Mouse (Mus musculus) midbrain, embryonic 11.5 days (tissue): ENCODE measurements around the gene Osbpl11. TPM values are rescaled to one million over a fixed set of nuclear protein-coding genes. Genes with fewer than 3 reads are reported as not detected.

Experiments used
- ATAC-seq: fragments of 200-750 bp; cut with Nextera tagmentation; 2 replicates; pipeline ENCODE4 v1.8.0; 2017; ENCODE audit warnings: moderate TSS enrichment, moderate library complexity; ENCODE audit not compliant: low FRiP score
- DNase-seq: peaks from one replicate; pipeline ENCODE4 v3.0.0; 2015; ENCODE audit warnings: low spot score; ENCODE audit errors: missing footprints
- H3K27ac ChIP-seq: fragments of 300-500 bp; sonication (generic); 2 replicates; pipeline ENCODE4 v1.5.1; 2014; ENCODE audit warnings: low read depth, low read length
- H3K27me3 ChIP-seq: fragments of 300-500 bp; sonication (generic); 2 replicates; pipeline ENCODE4 v1.6.1; 2014; ENCODE audit warnings: mild to moderate bottlenecking, low read length, moderate library complexity, mixed read lengths; ENCODE audit not compliant: control insufficient read depth, insufficient read depth
- H3K36me3 ChIP-seq: fragments of 300-500 bp; sonication (generic); 2 replicates; pipeline ENCODE4 v1.6.1; 2014; ENCODE audit warnings: mild to moderate bottlenecking, low read length, moderate library complexity, mixed read lengths; ENCODE audit not compliant: control insufficient read depth, insufficient read depth
- H3K4me1 ChIP-seq: fragments of 300-500 bp; sonication (generic); 2 replicates; pipeline ENCODE4 v1.6.1; 2014; ENCODE audit warnings: low read length; ENCODE audit not compliant: control insufficient read depth, insufficient read depth
- H3K4me2 ChIP-seq: fragments of 300-500 bp; sonication (generic); 2 replicates; pipeline ENCODE4 v1.6.1; 2014; ENCODE audit warnings: mild to moderate bottlenecking, moderate library complexity
- H3K4me3 ChIP-seq: fragments of 300-500 bp; sonication (generic); 2 replicates; pipeline ENCODE4 v1.5.1; 2014; ENCODE audit warnings: low read depth, low read length
- H3K9ac ChIP-seq: fragments of 300-500 bp; sonication (generic); 2 replicates; pipeline ENCODE4 v1.6.1; 2014; ENCODE audit warnings: low read length
- H3K9me3 ChIP-seq: fragments of 300-500 bp; sonication (generic); 2 replicates; pipeline ENCODE4 v1.6.1; 2016; ENCODE audit warnings: low read length; ENCODE audit not compliant: control insufficient read depth
- WGBS: fragments of 180-500 bp; shearing (Covaris S2); extraction: QIAGEN DNeasy Blood & Tissue Kit; methylation state at CpG from one replicate; pipeline ENCODE4 v1.1.7; 2014; 5-methylcytosine and 5-hydroxymethylcytosine counted together
- polyA plus RNA-seq: library from polyadenylated mRNA; unstranded; fragments of >200 nt; fragmentation: Nextera tagmentation; extraction: Ambion mirVana; gene quantifications from 2 replicates; pipeline ENCODE4 v1.2.1, GENCODE M21; 2014

The Osbpl11 gene
- polyA plus RNA-seq, 1 experiment from 2014 or later: 25.2 TPM

- WGBS: 75% methylated on average over 3 of the region's 3 CpGs
- no peaks in the 10 kb centered on the region for H3K27me3 ChIP-seq
- no peak for ATAC-seq
Observed at GRCm38 (mm10) chr16:33180793-33181192, 4.1 kb upstream of the Osbpl11 start.

GRCm38 (mm10) chr16:33185261-33186046 is 583 bp downstream of the Osbpl11 start:
- Histone ChIP-seq H3K9me3 (no peaks in the 10 kb centered on the region), H3K4me1 (peaks cover 12% of the 10 kb centered on the region), H3K9ac (peak overlapping the region; percentile 97), H3K27ac (peak overlapping the region; percentile 73), H3K27me3 (no peaks in the 10 kb centered on the region), H3K36me3 (no peaks in the 10 kb centered on the region), H3K4me3 (peak overlapping the region; percentile 95), H3K4me2 (peak overlapping the region; percentile 75)
- under 1% methylated on average over 53 of the region's 59 CpGs for WGBS
- ATAC-seq: peak; percentile 86
- DNase-seq: peak; percentile 95

More at GRCm38 (mm10) chr16:33180793-33181192, 4.1 kb upstream of the Osbpl11 start:
- no peaks in the 10 kb centered on the region for H3K9me3 ChIP-seq
- no peak overlapping the region for H3K9ac ChIP-seq
- H3K27ac ChIP-seq: no peak overlapping the region
- no peak overlapping the region for H3K4me3 ChIP-seq
- H3K4me1 ChIP-seq: no peaks in the 10 kb centered on the region; the same call in 1 of the 2 replicates
- no peak overlapping the region for H3K4me2 ChIP-seq
- DNase-seq: no peak
- no peaks in the 10 kb centered on the region for H3K36me3 ChIP-seq

- Histone ChIP-seq H3K4me3 (peak overlapping the region; percentile 95), H3K9ac (peak overlapping the region; percentile 97), H3K4me1 (peaks cover 12% of the 10 kb centered on the region), H3K9me3 (no peaks in the 10 kb centered on the region), H3K4me2 (peak overlapping the region; percentile 75), H3K27ac (no peak overlapping the region), H3K36me3 (no peaks in the 10 kb centered on the region), H3K27me3 (no peaks in the 10 kb centered on the region)
- ATAC-seq (no peak), DNase-seq (no peak)
- WGBS: 38% methylated on average over 4 of the region's 4 CpGs
Observed at GRCm38 (mm10) chr16:33186134-33186533, 1.3 kb downstream of the Osbpl11 start.

GRCm38 (mm10) chr16:33188076-33188475 is 3.2 kb downstream of the Osbpl11 start:
- H3K4me1 ChIP-seq: peaks cover 12% of the 10 kb centered on the region
- no peak overlapping the region for H3K9ac ChIP-seq
- no peaks in the 10 kb centered on the region for H3K9me3 ChIP-seq
- ATAC-seq (no peak), DNase-seq (peak; percentile 82)
- no peak overlapping the region for H3K27ac ChIP-seq
- H3K4me3 ChIP-seq: no peak overlapping the region
- 51% methylated on average over 3 of the region's 3 CpGs for WGBS
- no peak overlapping the region for H3K4me2 ChIP-seq
- no peaks in the 10 kb centered on the region for H3K36me3 ChIP-seq
- H3K27me3 ChIP-seq: no peaks in the 10 kb centered on the region

- DNase-seq (no peak), ATAC-seq (no peak)
- Histone ChIP-seq H3K36me3 (no peaks in the 10 kb centered on the region), H3K9ac (no peak overlapping the region), H3K27me3 (no peaks in the 10 kb centered on the region), H3K4me3 (no peak overlapping the region), H3K9me3 (no peaks in the 10 kb centered on the region), H3K4me2 (no peak overlapping the region), H3K27ac (no peak overlapping the region), H3K4me1 (peaks cover 10% of the 10 kb centered on the region)
- 86% methylated on average over 2 of the region's 2 CpGs for WGBS
Observed at GRCm38 (mm10) chr16:33191671-33192091, 6.8 kb downstream of the Osbpl11 start.

GRCm38 (mm10) chr16:33192280-33192679 is 7.4 kb downstream of the Osbpl11 start:
- no peak overlapping the region for H3K27ac ChIP-seq
- H3K9me3 ChIP-seq: no peaks in the 10 kb centered on the region
- no peak overlapping the region for H3K4me2 ChIP-seq
- H3K4me3 ChIP-seq: no peak overlapping the region
- no peaks in the 10 kb centered on the region for H3K27me3 ChIP-seq
- H3K9ac ChIP-seq: no peak overlapping the region
- H3K4me1 ChIP-seq: peaks cover 5% of the 10 kb centered on the region
- WGBS: 72% methylated on average over 2 of the region's 2 CpGs
- DNase-seq: no peak
- H3K36me3 ChIP-seq: no peaks in the 10 kb centered on the region
- no peak for ATAC-seq

GRCm38 (mm10) chr16:33193649-33194048 is 8.8 kb downstream of the Osbpl11 start:
- Histone ChIP-seq H3K27me3 (no peaks in the 10 kb centered on the region), H3K4me1 (no peaks in the 10 kb centered on the region), H3K36me3 (no peaks in the 10 kb centered on the region), H3K9me3 (no peaks in the 10 kb centered on the region), H3K4me3 (no peak overlapping the region), H3K27ac (no peak overlapping the region), H3K9ac (no peak overlapping the region), H3K4me2 (no peak overlapping the region)
- ATAC-seq: no peak
- WGBS: 48% methylated on average over 2 of the region's 2 CpGs
- no peak for DNase-seq

- H3K4me2 ChIP-seq: no peak overlapping the region
- ATAC-seq (no peak), DNase-seq (no peak)
- H3K4me3 ChIP-seq: no peak overlapping the region
- H3K9ac ChIP-seq: no peak overlapping the region
- no peaks in the 10 kb centered on the region for H3K27me3 ChIP-seq
- no peaks in the 10 kb centered on the region for H3K36me3 ChIP-seq
- no peaks in the 10 kb centered on the region for H3K9me3 ChIP-seq
- 68% methylated on average over 4 of the region's 5 CpGs for WGBS
- no peaks in the 10 kb centered on the region for H3K4me1 ChIP-seq
- H3K27ac ChIP-seq: no peak overlapping the region
Observed at GRCm38 (mm10) chr16:33195686-33196313, 10.9 kb downstream of the Osbpl11 start.

GRCm38 (mm10) chr16:33196578-33196977 is 11.7 kb downstream of the Osbpl11 start:
- DNase-seq (no peak), ATAC-seq (no peak)
- Histone ChIP-seq H3K27me3 (no peaks in the 10 kb centered on the region), H3K4me3 (no peak overlapping the region), H3K36me3 (no peaks in the 10 kb centered on the region), H3K9me3 (no peaks in the 10 kb centered on the region), H3K4me2 (no peak overlapping the region), H3K4me1 (no peaks in the 10 kb centered on the region), H3K9ac (no peak overlapping the region), H3K27ac (no peak overlapping the region)
- 91% methylated on average over 6 of the region's 6 CpGs for WGBS
